Mouse (Mus musculus) right cerebral cortex, adult 18-20 months (tissue): ENCODE measurements around the gene Furin.

Experiments used
- DNase-seq: peaks from one replicate; pipeline ENCODE4 v3.0.0; 2022; ENCODE audit warnings: mixed read lengths

Furin gene

DNA sequence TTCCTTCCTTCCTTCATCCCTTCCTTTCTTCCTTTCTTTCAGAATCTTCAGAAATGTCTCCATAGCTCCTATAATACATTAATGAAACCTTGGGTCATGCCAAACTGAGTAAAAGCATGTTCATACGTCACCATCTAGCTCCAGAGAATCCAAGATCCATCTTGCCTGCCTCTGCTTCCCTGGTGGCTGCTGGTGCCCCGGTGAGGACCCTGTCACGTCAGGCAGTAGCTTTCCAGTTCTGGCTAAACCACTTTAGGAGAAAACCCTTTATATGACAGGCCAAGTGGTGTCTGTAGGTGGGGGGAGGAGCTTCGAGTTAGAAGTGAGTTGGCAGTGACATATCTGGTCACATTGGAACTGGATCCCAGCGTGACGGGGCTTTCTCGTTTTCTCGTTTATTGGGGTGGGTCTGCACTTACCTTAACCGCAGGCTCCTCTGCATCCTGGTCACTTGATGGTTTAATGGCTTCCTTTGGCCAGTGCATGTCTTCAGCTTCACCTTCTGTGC is at the start of gene Furin:
Furin (minus strand) TSS at position 249 of the 508 bp plus-strand sequence.
- no peak for DNase-seq

DNA sequence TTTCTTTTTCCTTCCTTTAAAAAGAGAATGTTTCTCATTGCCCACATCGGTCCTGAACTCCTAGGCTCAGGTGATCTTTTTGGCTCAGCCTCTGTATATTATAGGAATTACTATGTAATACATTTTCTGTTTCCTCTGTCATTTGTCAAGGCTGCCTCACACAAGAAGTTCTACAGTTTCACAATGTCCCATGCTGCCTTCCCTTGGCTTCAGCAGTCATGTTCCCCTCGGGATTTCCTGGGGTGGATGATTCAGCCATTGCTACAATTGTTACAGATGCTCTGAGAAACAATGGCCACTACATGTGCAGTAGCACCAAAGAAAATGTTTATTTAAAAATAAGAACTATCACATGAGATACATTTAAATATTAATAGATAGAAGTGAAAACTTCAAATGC is 49.5 kb upstream of the Furin start:
- DNase-seq, result no peak

DNA sequence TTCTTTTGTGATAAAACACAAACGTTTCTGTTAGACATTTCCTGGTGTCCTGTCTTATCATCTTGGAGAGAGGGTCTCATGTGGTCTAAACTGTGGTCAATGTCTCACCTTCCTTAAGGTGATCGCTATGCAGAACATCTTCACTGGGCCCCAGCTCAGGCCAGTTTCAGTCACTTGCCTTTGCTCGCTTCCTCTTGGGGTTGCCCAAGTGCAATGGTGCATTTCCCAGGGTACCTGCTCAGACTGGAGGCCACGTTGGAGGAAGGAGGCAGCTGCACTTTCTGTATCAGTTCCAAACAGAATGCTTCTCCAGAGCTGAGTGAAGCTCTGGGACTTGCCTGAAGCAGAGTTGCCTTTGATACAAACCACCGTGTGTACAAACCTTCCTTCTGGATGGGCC is 48.8 kb upstream of the Furin start:
- DNase-seq, result no peak

DNA sequence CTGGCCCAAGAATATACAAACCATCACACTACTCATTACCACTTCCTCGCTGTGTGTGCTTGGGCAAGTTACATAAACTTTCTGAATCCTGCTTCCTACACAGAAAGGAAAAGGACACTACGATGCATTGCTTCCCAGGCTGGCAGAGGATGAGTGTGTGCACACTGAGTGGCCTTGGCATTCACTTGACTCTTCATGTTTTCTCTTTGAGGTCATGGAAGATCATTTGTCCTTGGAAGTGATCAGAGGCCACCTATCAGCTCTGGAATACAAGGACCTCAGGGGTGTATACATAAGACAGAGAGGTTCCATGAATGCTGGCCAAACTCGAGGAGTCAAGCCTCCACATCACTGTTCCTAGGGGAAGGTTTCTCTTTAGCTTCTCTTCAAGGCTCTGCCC is 47.9 kb upstream of the Furin start:
- DNase-seq, result no peak

DNA sequence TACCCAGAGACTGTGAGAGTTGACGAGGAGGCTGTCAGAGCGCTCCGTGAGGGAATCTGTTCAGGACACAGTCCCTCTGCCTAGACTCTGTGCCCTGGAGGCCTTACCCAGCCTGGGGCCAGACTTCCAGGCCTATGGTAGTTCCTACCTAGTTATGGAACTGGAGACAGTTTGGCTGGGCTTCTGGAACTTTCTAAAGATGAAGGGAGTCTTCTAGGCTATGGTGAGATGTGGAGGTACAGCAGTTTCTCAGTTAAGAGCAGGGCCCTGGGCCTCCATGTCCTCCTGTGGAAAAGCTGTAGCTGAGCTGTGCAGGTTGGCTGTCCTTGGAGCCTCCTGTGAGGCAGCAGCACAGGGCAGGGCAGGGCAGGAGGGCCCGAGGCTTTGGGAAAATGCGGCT is 47.0 kb upstream of the Furin start:
- no peak for DNase-seq

DNA sequence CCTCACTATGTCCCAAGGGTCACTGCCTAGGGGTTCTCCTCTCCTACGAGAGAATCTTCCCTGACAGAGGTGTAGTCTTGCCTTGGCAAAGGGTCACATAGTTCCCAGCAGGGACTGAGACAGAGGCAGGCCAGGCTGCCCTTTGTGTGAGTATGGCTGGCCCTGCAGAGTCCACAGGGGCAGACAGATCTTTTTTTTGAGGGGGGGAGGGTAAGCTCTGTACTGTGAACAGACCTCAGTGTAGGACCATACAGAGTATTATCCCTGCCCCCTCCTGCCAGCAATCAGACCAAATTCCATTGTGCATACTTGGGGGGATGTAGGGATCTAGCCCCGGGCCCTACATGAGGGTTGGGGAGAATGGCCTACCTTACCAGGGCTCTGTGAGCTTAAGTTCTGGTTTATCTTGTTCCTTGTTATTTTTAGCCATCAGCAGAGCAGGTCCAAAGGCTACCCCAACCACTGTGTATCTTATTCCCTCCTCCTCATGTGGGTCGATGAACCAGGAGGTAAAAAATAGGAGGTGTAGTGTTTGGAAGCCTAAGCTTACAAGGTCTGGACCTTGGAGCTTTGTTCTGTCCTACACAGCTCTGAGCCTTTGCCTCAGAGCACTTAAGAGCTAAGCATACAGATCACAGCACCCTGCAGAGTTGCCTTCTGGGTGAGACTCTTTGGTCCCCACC is 46.5 kb upstream of the Furin start:
- DNase-seq, result no peak

DNA sequence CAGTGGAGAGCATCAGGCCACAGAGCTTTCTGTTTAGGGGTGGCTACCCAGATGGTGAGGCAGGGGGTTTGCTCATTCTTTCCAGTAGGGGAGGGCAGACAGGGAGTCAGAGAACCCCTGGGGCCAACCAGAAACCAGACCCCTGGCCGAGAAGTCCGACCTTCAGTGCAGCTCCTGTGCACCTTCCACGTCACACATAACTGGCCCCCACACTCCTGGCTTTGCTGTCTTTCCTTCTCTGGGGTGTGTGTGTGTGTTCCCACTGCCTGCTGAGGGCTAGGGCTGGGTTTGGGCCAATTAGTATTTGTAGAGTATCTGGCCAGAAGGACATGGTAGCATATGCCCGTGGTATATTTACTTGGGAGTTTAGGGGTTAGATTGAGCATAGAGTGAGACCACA is 45.1 kb upstream of the Furin start:
- no peak for DNase-seq

GRCm38 (mm10) chr7:80449620-80450091 is 44.4 kb upstream of the Furin start:
- DNase-seq, result no peak

- DNase-seq, result no peak
Measured at GRCm38 (mm10) chr7:80447336-80447735, 42.1 kb upstream of the Furin start.

DNA sequence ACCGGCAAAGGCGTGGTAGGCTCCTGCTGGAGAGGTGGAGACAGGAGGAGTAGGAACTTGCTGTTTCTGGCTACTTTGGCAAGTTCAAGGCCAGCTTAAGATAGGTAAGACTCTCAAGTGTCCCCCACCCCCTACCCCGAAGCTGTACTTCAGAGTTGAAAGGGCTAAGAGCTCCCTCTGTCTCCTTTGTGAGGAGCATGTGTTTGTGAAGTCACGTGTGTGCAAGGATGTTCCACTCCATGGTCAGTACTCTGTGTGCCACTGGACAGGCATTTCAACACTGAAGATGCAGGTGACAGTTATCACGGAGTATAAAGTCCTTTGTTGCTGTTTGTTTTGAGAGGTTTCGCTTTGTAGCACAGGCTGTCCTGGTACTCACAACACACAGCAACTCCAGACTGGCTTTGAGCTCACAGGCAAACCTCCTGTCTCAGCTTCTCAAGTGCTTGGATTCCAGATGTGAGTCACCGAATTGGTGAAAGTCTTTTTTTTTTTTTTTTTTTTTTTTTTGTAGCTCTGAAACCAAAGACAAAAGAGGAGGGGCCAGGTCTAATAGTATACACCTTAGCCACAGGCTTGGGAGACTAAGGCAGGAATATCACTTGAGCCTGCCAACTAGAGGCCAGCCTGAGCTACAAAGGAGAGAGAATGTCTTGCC is 41.1 kb upstream of the Furin start:
- no peak for DNase-seq

- no peak for DNase-seq
Measured at GRCm38 (mm10) chr7:80445492-80445891, 40.3 kb upstream of the Furin start.

- no peak for DNase-seq
Measured at GRCm38 (mm10) chr7:80444401-80445249, 39.4 kb upstream of the Furin start.

GRCm38 (mm10) chr7:80443124-80443523 is 37.9 kb upstream of the Furin start:
- DNase-seq, result no peak

DNA sequence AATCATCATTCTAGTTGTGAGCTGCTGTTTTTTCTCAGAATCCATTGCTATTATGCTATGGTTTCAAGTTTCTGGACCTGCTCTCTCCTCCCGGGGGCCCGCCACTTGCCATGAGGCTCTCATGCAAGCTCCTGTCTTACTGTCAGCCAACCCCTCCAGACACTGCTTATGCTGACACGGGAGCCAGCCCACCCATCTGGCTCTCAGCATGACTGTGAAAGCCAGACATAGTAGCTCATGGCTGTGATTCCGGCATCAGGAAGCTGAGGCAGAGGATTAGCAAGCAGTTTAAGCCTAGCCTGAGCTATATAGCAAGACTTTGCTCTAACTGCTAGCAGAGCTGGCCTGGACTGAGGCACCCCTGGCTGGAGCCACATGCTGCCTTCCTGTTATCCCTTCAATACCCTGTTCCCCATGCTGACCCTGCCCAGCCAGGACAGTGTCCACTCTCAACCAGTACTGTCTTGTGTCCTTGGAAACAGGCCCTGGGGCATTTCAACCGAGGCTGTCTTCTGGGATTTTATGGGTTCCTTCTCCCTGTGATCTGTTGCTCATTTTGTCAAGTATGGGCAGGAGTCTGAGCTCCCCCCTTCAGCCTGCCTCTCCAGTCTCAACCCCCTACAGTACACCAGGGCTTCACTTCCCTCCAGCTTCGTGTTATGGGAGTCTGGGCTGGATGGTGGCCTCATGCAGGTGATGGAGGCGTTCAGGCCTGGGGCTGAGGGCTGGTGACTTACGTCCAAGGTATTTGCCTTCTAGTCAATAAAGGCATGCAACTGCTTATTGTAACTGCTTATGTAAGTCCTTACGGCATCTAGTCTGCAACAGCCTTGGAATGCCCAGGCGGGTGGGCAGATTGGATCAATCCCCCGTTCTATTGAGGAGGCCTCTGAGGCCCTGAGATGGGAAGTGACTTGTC is 37.0 kb upstream of the Furin start:
- no peak for DNase-seq

GRCm38 (mm10) chr7:80440685-80441084 is 35.4 kb upstream of the Furin start:
- DNase-seq, result no peak

- DNase-seq, result peak; percentile 8
Measured at GRCm38 (mm10) chr7:80439789-80440488, 34.7 kb upstream of the Furin start.

GRCm38 (mm10) chr7:80439032-80439760 is 34.0 kb upstream of the Furin start:
- DNase-seq, result no peak

GRCm38 (mm10) chr7:80436571-80436970 is 31.3 kb upstream of the Furin start:
- no peak for DNase-seq

DNA sequence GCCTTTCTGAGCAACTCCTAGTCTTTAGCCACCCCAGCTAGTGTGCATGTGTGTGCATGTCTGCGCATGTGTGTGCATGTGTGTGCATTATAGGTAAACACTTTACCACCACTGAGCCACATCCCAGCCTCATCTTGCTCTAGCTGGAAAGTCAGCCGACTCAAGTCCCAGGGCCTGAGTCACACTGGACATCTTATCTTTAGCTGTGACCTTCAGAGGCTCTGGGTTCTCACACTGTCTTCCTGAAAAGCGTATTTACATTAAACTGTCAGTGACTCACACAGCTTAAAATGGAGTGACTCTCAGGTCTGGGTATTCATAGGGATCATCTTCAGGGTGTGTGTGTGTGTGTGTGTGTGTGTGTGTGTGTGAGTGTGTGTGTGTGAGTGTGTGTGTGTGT is 30.4 kb upstream of the Furin start:
- DNase-seq, result no peak

DNA sequence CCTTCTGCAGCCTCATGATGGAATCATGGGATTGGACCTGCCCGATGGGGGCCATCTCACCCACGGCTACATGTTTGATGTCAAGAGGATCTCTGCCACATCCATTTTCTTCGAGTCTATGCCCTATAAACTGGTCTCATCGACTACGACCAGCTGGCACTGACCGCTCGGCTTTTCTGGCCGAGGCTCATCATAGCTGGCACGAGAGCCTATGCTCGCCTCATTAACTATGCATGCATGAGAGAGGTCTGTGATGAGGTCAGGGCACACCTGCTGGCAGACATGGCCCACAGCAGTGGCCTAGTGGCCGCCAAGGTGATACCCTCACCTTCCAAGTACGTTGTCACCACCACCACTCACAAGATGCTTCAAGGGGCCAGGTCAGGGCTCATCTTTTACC is 24.4 kb upstream of the Furin start:
- no peak for DNase-seq

GRCm38 (mm10) chr7:80427730-80428129 is 22.5 kb upstream of the Furin start:
- no peak for DNase-seq
